Mouse (Mus musculus): ENCODE data around the gene Ndrg2. TPM values are rescaled to one million over a fixed set of nuclear protein-coding genes. Genes with fewer than 3 reads are reported as not detected.

Gene Ndrg2
- total and polyA plus RNA-seq, 2 experiments from 2014 or later, result 356 to 449 TPM

DNA sequence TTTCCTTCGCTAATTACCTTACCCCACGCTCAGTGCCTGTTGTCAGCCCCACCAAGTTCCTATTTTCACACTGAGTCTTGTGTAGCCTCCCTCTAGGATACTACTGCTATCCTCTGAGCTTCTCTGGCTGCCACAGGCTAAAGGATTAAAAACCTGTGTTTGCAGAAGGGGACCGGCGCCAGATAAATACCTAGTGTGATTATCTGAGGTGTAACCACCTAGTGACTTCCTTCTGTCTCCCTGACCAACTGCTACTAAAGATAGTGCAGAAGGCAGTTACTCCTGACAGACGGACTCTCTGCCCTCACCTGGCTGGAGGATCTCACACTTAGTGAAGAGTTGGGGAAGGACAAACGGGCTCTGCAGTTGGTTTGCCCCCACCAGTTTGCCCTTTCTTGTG lies 17.9 kb downstream of the Ndrg2 start:
- H3K4me1 ChIP-seq (ENCODE audit: insufficient read depth, low read length), result no peaks in the 10 kb centered on the region
- no peaks in the 10 kb centered on the region for H3K27me3 ChIP-seq (ENCODE audit: insufficient read depth, low read length)
- H3K4me2 ChIP-seq (ENCODE audit: low read depth, low read length, poor library complexity, severe bottlenecking), result no peak overlapping the region
- 88% methylated on average over 6 of the region's 6 CpGs for WGBS
- H3K9me3 ChIP-seq (ENCODE audit: low read length), result no peaks in the 10 kb centered on the region
- no peak for DNase-seq (ENCODE audit: low spot score)
- H3K27ac ChIP-seq (ENCODE audit: low read depth, low read length), result no peak overlapping the region
- no peak overlapping the region for H3K4me3 ChIP-seq (ENCODE audit: low read depth, low read length)
- no peak for ATAC-seq (ENCODE audit: low FRiP score)
- H3K9ac ChIP-seq (replicated peaks; ENCODE audit: low read length, poor library complexity, severe bottlenecking), result no peak overlapping the region
- H3K36me3 ChIP-seq (ENCODE audit: insufficient read depth, low read length), result peaks cover 17% of the 10 kb centered on the region
- TF ChIP-seq CTCF (IDR thresholded peaks at IDR 0.05), result no peak

DNA sequence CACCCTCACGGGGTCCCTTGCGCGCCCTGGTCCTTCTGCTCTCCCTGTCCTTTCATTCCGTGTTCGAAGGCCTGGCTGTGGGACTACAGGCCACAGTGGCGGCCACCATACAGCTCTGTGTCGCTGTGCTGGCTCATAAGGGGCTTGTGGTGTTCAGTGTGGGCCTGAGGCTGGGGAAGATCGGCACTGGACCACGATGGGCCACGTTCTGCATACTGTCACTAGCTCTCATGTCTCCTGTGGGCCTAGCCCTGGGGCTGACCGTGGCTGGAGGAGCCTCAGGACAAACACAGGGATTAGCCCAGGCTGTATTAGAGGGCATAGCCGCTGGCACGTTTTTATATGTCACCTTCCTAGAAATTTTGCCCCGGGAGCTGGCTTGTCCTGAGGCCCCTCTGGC lies 18.9 kb downstream of the Ndrg2 start:
- DNase-seq (ENCODE audit: low spot score), result no peak
- no peak overlapping the region for H3K9ac ChIP-seq (replicated peaks; ENCODE audit: low read length, poor library complexity, severe bottlenecking)
- H3K4me3 ChIP-seq (ENCODE audit: low read depth, low read length), result no peak overlapping the region
- no peak overlapping the region for H3K27ac ChIP-seq (ENCODE audit: low read depth, low read length)
- ATAC-seq (ENCODE audit: low FRiP score), result peak; percentile 15; the same call in 1 of the 2 replicates
- H3K27me3 ChIP-seq (ENCODE audit: insufficient read depth, low read length), result no peaks in the 10 kb centered on the region
- peaks cover 24% of the 10 kb centered on the region for H3K36me3 ChIP-seq (ENCODE audit: insufficient read depth, low read length)
- no peaks in the 10 kb centered on the region for H3K9me3 ChIP-seq (ENCODE audit: low read length)
- no peaks in the 10 kb centered on the region for H3K4me1 ChIP-seq (ENCODE audit: insufficient read depth, low read length)
- H3K4me2 ChIP-seq (ENCODE audit: low read depth, low read length, poor library complexity, severe bottlenecking), result no peak overlapping the region
- TF ChIP-seq CTCF (IDR thresholded peaks at IDR 0.05), result no peak
- WGBS, result 78% methylated on average over 14 of the region's 14 CpGs

DNA sequence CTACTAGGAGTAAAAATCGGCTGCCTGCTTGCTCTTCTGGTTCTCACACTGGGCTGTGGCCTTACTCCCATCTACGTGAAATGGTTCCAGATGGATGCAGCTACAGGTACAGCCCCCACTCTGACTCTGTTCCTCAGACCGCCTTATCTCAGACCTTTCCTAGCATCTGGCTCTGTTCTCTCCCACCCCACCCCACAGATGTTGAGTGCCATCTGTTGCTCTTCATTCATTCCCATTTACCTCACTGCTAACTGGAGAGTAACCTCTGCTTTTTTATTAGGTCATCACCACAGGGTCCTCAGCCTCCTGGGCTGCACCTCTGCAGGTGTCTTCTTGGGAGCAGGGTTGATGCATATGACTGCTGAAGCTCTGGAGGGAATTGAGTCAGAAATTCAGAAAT lies 20.1 kb downstream of the Ndrg2 start:
- no peaks in the 10 kb centered on the region for H3K9me3 ChIP-seq (ENCODE audit: low read length)
- ATAC-seq (ENCODE audit: low FRiP score) (no peak), DNase-seq (ENCODE audit: low spot score) (no peak)
- no peaks in the 10 kb centered on the region for H3K4me1 ChIP-seq (ENCODE audit: insufficient read depth, low read length)
- H3K27ac ChIP-seq (ENCODE audit: low read depth, low read length), result no peak overlapping the region
- 64% methylated on average over 3 of the region's 3 CpGs for WGBS
- H3K27me3 ChIP-seq (ENCODE audit: insufficient read depth, low read length), result no peaks in the 10 kb centered on the region
- no peak overlapping the region for H3K4me3 ChIP-seq (ENCODE audit: low read depth, low read length)
- TF ChIP-seq CTCF (IDR thresholded peaks at IDR 0.05), result no peak
- no peak overlapping the region for H3K4me2 ChIP-seq (ENCODE audit: low read depth, low read length, poor library complexity, severe bottlenecking)
- peaks cover 37% of the 10 kb centered on the region for H3K36me3 ChIP-seq (ENCODE audit: insufficient read depth, low read length)
- H3K9ac ChIP-seq (replicated peaks; ENCODE audit: low read length, poor library complexity, severe bottlenecking), result no peak overlapping the region

DNA sequence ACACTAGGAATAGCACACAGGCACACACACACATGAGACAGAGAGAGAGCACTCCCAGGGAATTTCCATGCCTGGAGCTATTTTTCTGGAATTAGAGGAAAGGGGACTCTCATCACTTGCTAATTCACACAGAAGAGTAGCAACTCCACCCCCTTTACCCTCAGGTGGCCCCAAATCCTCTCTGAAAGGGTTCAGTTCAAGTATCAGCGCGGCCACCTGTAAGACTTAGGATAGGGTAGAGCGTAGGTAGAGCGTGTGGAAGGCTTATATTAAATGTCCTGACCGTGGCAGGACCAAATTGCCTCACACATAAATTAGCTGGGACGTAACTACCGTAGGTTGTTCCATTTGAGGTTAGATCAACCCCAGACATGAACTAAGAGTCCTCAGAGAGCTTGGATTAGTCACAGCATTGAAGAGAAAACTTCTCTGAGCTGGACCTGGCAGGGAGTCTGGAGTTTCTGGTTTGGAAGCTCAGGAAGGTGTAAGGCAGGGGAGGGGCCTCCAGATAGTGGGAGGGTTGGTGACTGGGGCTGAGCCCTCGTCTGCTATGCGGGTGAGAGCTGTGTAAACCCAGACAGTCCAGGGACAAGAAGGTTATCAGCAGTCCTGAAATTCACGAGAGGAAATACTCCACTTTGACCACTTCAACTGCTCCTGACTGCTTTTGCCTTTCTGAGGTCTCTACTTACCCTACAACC lies 20.7 kb downstream of the Ndrg2 start:
- no peak overlapping the region for H3K4me3 ChIP-seq (ENCODE audit: low read depth, low read length)
- no peak for ATAC-seq (ENCODE audit: low FRiP score)

DNA sequence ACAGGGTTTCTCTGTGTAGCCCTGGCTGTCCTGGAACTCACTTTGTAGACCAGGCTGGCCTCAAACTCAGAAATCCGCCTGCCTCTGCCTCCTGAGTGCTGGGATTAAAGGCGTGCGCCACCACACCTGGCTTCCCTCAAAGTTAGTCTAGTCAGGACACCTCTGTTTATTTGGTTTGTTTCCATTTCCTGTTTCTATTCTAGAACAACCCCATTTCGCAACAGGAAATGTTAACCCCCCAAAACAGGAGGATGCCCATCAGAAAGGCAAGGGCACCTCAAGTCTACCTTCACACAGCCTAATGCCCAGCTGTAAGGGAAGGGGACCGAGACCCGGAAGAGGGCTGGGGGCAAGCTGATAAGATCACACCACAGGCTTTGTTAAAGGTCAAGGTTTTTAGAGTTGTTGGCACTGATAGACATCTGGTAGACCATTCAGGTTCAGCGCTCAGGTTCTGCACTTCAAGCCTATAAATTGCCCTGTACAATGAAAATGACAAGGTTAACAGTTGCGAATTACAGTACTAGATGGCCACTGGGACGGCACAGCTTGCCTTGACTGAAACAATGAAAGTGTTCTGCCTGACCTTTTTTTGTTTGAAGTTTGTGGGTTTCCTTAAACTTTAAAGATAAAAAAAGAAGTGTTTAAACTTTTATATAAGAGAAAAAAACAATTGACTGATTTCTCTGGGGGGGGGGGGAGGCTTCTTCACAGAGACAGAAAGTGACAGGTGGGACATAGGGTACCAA lies 21.6 kb downstream of the Ndrg2 start, which contains the start of gene Slc39a2:
Slc39a2 (plus strand) TSS at position 699 of the 749 bp plus-strand sequence.
- ATAC-seq (ENCODE audit: low FRiP score) (no peak), DNase-seq (ENCODE audit: low spot score) (no peak)
- peaks cover 43% of the 10 kb centered on the region for H3K36me3 ChIP-seq (ENCODE audit: insufficient read depth, low read length)

More for the DNA sequence above, 20.7 kb downstream of the Ndrg2 start:
- H3K4me2 ChIP-seq (ENCODE audit: low read depth, low read length, poor library complexity, severe bottlenecking), result no peak overlapping the region
- no peaks in the 10 kb centered on the region for H3K27me3 ChIP-seq (ENCODE audit: insufficient read depth, low read length)
- no peak overlapping the region for H3K27ac ChIP-seq (ENCODE audit: low read depth, low read length)
- TF ChIP-seq CTCF (IDR thresholded peaks at IDR 0.05), result no peak
- no peaks in the 10 kb centered on the region for H3K4me1 ChIP-seq (ENCODE audit: insufficient read depth, low read length)
- DNase-seq (ENCODE audit: low spot score), result no peak
- WGBS, result 28% methylated on average over 10 of the region's 10 CpGs
- H3K9ac ChIP-seq (replicated peaks; ENCODE audit: low read length, poor library complexity, severe bottlenecking), result no peak overlapping the region
- H3K9me3 ChIP-seq (ENCODE audit: low read length), result no peaks in the 10 kb centered on the region
- peaks cover 42% of the 10 kb centered on the region for H3K36me3 ChIP-seq (ENCODE audit: insufficient read depth, low read length)

DNA sequence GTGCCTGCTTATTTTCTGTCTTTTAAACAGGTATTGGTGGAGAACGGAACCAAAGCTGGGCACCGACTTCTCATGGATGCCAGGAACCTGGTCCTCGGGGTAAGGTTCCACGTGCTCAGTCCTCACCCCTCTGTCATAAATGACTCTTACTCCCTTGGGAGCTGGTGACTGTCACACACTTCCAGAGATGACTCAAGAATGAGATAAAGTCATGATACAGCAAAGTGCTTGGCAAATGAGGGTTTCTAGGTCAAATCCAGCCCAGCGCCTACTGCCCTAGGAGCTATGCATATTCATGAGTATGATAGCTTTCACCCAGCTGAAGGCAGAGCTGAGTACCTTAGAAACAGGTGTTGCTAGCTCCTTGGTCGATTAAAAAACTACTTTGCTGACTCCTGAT lies 24.1 kb downstream of the Ndrg2 start:
- no peak overlapping the region for H3K9ac ChIP-seq (replicated peaks; ENCODE audit: low read length, poor library complexity, severe bottlenecking)
- no peak for ATAC-seq (ENCODE audit: low FRiP score)
- H3K4me1 ChIP-seq (ENCODE audit: insufficient read depth, low read length), result peaks cover 9% of the 10 kb centered on the region; the same call in 1 of the 2 replicates
- H3K27ac ChIP-seq (ENCODE audit: low read depth, low read length), result no peak overlapping the region
- no peaks in the 10 kb centered on the region for H3K9me3 ChIP-seq (ENCODE audit: low read length)
- H3K4me2 ChIP-seq (ENCODE audit: low read depth, low read length, poor library complexity, severe bottlenecking), result no peak overlapping the region
- H3K27me3 ChIP-seq (ENCODE audit: insufficient read depth, low read length), result no peaks in the 10 kb centered on the region
- no peak overlapping the region for H3K4me3 ChIP-seq (ENCODE audit: low read depth, low read length)
- TF ChIP-seq CTCF (IDR thresholded peaks at IDR 0.05), result no peak
- WGBS, result 91% methylated on average over 6 of the region's 6 CpGs
- no peak for DNase-seq (ENCODE audit: low spot score)
- H3K36me3 ChIP-seq (ENCODE audit: insufficient read depth, low read length), result peaks cover 43% of the 10 kb centered on the region

More for the DNA sequence above, 21.6 kb downstream of the Ndrg2 start, which contains the start of gene Slc39a2:
- Histone ChIP-seq H3K4me1 (ENCODE audit: insufficient read depth, low read length) (no peaks in the 10 kb centered on the region), H3K9me3 (ENCODE audit: low read length) (no peaks in the 10 kb centered on the region), H3K4me3 (ENCODE audit: low read depth, low read length) (no peak within 1 kb of the TSS), H3K27ac (ENCODE audit: low read depth, low read length) (no peak within 1 kb of the TSS), H3K27me3 (ENCODE audit: insufficient read depth, low read length) (no peaks in the 10 kb centered on the region), H3K9ac (replicated peaks; ENCODE audit: low read length, poor library complexity, severe bottlenecking) (no peak within 1 kb of the TSS), H3K4me2 (ENCODE audit: low read depth, low read length, poor library complexity, severe bottlenecking) (no peak within 1 kb of the TSS)
- WGBS, result 93% methylated on average over 8 of the region's 9 CpGs
- no peak for TF ChIP-seq CTCF (IDR thresholded peaks at IDR 0.05)
